Mouse (Mus musculus): ENCODE measurements around the gene Gm3409. TPM values are rescaled to one million over a fixed set of nuclear protein-coding genes. Genes with fewer than 3 reads are reported as not detected.
"Not testable (repeated sequence)": the region's sequence is repeated elsewhere in the genome, so short reads cannot be mapped to it uniquely, and the experiment has no call there.

The Gm3409 gene
- not detected in 2 replicates for polyA plus RNA-seq (2016; fragmentation: Nextera tagmentation; extraction: Ambion mirVana)

DNA sequence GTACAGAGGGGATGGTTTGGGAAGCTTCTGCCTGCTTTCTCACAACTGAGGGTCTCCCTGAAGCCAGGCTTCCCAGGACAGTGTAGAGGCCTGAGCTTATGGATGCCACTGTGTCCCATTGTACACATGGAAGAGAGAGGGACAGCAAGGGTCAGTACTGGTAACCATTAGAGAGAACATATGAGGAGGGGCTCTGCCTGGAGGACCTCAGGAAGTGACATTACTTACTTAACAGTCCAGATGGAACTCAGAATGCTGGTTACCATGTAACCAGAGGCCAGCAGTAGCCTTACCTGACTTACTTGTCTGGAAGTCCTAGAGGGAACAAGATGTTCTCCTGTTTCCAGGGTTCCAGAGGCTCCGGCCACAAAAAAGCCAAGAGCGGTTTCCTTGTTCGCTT lies at the start of gene Gm3409:
Gene Gm3409 (plus strand): TSS at position 301 of the 400 bp plus-strand sequence.
- 66% methylated on average over 3 of the region's 3 CpGs for WGBS (ENCODE audit: insufficient replicate concordance)
- H3K4me1 ChIP-seq; H3K27ac ChIP-seq; H3K4me2 ChIP-seq; H3K36me3 ChIP-seq; H3K9me3 ChIP-seq (replicated peaks); H3K9ac ChIP-seq; ATAC-seq; H3K4me3 ChIP-seq; H3K27me3 ChIP-seq (replicated peaks): not testable (repeated sequence)

DNA sequence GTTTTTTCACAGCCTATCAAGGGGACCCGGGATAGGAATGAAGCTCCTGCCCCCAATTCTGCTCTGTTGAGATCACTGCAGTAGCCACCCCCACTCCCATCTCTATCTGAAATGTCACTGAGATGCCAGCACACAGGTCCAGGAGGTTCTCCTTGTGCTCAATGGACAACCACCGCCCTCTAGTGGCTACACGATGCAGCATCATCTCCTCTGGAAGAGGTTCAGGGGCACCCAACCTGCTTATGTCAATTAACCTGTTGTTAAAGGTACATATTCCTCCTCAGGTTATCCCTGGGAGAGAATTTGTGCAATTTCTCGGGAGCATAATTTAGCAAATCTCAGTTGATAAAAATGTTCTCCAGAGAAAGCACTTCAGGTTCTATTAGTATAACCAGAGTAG lies 48.5 kb upstream of the Gm3409 start:
- not testable (repeated sequence) for H3K4me3 ChIP-seq; H3K36me3 ChIP-seq; H3K27ac ChIP-seq; H3K9me3 ChIP-seq (replicated peaks); H3K4me1 ChIP-seq; H3K27me3 ChIP-seq (replicated peaks); H3K4me2 ChIP-seq; ATAC-seq; H3K9ac ChIP-seq
- 6% methylated on average over 3 of the region's 4 CpGs for WGBS (ENCODE audit: insufficient replicate concordance)

DNA sequence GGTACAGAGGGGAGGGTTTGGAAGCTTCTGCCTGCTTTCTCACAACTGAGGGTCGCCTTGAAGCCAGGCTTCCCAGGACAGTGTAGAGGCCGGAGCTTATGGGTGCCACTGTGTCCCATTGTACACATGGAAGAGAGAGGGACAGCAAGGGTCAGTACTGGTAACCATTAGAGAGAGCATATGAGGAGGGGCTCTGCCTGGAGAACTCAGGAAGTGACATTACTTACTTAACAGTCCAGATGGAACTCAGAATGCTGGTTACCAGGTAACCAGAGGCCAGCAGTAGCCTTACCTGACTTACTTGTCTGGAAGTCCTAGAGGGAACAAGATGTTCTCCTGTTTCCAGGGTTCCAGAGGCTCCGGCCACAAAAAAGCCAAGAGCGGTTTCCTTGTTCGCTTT lies 46.4 kb upstream of the Gm3409 start, which contains the start of gene Gm6370:
Gene Gm6370 (plus strand): TSS at position 301 of the 400 bp plus-strand sequence.
- not testable (repeated sequence) for H3K4me3 ChIP-seq; H3K4me1 ChIP-seq; H3K27me3 ChIP-seq (replicated peaks); H3K9ac ChIP-seq; H3K9me3 ChIP-seq (replicated peaks); H3K27ac ChIP-seq; H3K4me2 ChIP-seq; ATAC-seq; H3K36me3 ChIP-seq
- no CpG with 5 or more reads among the region's 5 CpGs for WGBS (ENCODE audit: insufficient replicate concordance)

DNA sequence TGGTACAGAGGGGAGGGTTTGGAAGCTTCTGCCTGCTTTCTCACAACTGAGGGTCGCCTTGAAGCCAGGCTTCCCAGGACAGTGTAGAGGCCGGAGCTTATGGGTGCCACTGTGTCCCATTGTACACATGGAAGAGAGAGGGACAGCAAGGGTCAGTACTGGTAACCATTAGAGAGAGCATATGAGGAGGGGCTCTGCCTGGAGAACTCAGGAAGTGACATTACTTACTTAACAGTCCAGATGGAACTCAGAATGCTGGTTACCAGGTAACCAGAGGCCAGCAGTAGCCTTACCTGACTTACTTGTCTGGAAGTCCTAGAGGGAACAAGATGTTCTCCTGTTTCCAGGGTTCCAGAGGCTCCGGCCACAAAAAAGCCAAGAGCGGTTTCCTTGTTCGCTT lies 35.3 kb upstream of the Gm3409 start, which contains the start of gene 4930449I24Rik:
Gene 4930449I24Rik (plus strand): TSS at position 301 of the 400 bp plus-strand sequence.
- not testable (repeated sequence) for ATAC-seq; H3K4me1 ChIP-seq; H3K4me2 ChIP-seq; H3K27ac ChIP-seq; H3K27me3 ChIP-seq (replicated peaks); H3K4me3 ChIP-seq; H3K9me3 ChIP-seq (replicated peaks); H3K9ac ChIP-seq; H3K36me3 ChIP-seq
- no CpG with 5 or more reads among the region's 5 CpGs for WGBS (ENCODE audit: insufficient replicate concordance)

DNA sequence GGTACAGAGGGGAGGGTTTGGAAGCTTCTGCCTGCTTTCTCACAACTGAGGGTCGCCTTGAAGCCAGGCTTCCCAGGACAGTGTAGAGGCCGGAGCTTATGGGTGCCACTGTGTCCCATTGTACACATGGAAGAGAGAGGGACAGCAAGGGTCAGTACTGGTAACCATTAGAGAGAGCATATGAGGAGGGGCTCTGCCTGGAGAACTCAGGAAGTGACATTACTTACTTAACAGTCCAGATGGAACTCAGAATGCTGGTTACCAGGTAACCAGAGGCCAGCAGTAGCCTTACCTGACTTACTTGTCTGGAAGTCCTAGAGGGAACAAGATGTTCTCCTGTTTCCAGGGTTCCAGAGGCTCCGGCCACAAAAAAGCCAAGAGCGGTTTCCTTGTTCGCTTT lies 23.6 kb upstream of the Gm3409 start, which contains the start of gene Gm3402:
Gene Gm3402 (plus strand): TSS at position 301 of the 400 bp plus-strand sequence.
- H3K27me3 ChIP-seq (replicated peaks); H3K4me3 ChIP-seq; H3K9ac ChIP-seq; H3K36me3 ChIP-seq; H3K4me1 ChIP-seq; H3K9me3 ChIP-seq (replicated peaks); H3K4me2 ChIP-seq; ATAC-seq; H3K27ac ChIP-seq: not testable (repeated sequence)
- 69% methylated on average over 2 of the region's 5 CpGs for WGBS (ENCODE audit: insufficient replicate concordance)

DNA sequence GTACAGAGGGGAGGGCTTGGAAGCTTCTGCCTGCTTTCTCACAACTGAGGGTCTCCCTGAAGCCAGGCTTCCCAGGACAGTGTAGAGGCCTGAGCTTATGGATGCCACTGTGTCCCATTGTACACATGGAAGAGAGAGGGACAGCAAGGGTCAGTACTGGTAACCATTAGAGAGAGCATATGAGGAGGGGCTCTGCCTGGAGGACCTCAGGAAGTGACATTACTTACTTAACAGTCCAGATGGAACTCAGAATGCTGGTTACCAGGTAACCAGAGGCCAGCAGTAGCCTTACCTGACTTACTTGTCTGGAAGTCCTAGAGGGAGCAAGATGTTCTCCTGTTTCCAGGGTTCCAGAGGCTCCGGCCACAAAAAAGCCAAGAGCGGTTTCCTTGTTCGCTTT lies 11.9 kb upstream of the Gm3409 start, which contains the start of gene Gm3404:
Gene Gm3404 (plus strand): TSS at position 301 of the 400 bp plus-strand sequence.
- H3K36me3 ChIP-seq; H3K9me3 ChIP-seq (replicated peaks); H3K4me1 ChIP-seq; H3K27ac ChIP-seq; H3K4me2 ChIP-seq; H3K4me3 ChIP-seq; ATAC-seq; H3K27me3 ChIP-seq (replicated peaks); H3K9ac ChIP-seq: not testable (repeated sequence)
- 81% methylated on average over 3 of the region's 3 CpGs for WGBS (ENCODE audit: insufficient replicate concordance)

DNA sequence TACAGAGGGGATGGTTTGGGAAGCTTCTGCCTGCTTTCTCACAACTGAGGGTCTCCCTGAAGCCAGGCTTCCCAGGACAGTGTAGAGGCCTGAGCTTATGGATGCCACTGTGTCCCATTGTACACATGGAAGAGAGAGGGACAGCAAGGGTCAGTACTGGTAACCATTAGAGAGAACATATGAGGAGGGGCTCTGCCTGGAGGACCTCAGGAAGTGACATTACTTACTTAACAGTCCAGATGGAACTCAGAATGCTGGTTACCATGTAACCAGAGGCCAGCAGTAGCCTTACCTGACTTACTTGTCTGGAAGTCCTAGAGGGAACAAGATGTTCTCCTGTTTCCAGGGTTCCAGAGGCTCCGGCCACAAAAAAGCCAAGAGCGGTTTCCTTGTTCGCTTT lies 18.4 kb downstream of the Gm3409 start, which contains the start of gene Gm3415:
Gene Gm3415 (plus strand): TSS at position 301 of the 400 bp plus-strand sequence.
- H3K27ac ChIP-seq; H3K27me3 ChIP-seq (replicated peaks); ATAC-seq; H3K4me3 ChIP-seq; H3K9ac ChIP-seq; H3K36me3 ChIP-seq; H3K9me3 ChIP-seq (replicated peaks); H3K4me1 ChIP-seq; H3K4me2 ChIP-seq: not testable (repeated sequence)
- no CpG with 5 or more reads among the region's 3 CpGs for WGBS (ENCODE audit: insufficient replicate concordance)

DNA sequence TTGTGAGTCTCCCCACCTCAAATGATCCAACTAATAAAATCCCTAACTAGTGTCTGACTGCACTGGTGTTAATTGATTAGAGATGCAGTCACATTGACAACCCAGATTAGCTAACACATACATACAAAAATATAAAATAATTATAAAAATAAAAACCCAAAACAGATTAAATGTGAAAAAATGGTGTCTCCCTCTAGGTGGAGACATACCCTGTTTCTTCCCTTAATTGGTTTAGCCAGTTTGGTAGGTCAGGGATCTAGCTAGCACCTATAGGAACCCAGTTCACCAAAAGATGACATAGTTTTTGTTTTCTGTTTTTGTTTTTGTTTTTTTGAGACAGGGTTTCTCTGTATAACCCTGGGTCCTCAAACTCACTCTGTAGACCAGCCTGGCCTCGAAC lies 26.8 kb downstream of the Gm3409 start:
- WGBS (ENCODE audit: insufficient replicate concordance), result 38% methylated on average over 1 of the region's 1 CpGs
- no peaks in the 10 kb centered on the region for H3K27me3 ChIP-seq (replicated peaks)

DNA sequence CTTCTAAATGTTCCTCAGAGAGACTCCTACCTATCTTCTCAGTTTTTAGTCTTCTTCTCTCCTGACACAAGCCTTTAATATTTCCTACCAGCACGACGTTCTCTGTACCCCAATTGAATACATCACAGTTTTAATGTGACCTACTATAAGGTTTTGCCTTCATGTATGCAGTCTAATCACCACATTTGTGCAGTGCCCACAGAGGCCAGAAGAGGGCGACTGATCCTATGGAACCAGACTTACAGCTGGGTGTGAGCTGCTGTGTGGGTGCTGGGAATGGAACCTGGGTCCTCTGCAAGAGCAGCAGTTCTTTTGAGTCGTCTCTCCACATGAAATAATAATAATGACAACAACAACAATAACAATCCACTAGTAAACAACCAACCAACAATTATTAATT lies 29.6 kb downstream of the Gm3409 start:
- H3K36me3 ChIP-seq, result no peaks in the 10 kb centered on the region
- H3K27me3 ChIP-seq (replicated peaks), result no peaks in the 10 kb centered on the region
- 32% methylated on average over 4 of the region's 4 CpGs for WGBS (ENCODE audit: insufficient replicate concordance)
- H3K9ac ChIP-seq, result no peak overlapping the region
- no peak overlapping the region for H3K27ac ChIP-seq
- no peaks in the 10 kb centered on the region for H3K9me3 ChIP-seq (replicated peaks)
- no peaks in the 10 kb centered on the region for H3K4me1 ChIP-seq
- no peak overlapping the region for H3K4me2 ChIP-seq
- H3K4me3 ChIP-seq, result no peak overlapping the region
- no peak for ATAC-seq

More for the DNA sequence above, 26.8 kb downstream of the Gm3409 start:
- Histone ChIP-seq H3K4me2 (no peak overlapping the region), H3K27ac (no peak overlapping the region), H3K36me3 (no peaks in the 10 kb centered on the region), H3K9me3 (replicated peaks) (no peaks in the 10 kb centered on the region), H3K4me3 (no peak overlapping the region), H3K9ac (no peak overlapping the region), H3K4me1 (no peaks in the 10 kb centered on the region)
- ATAC-seq, result no peak

DNA sequence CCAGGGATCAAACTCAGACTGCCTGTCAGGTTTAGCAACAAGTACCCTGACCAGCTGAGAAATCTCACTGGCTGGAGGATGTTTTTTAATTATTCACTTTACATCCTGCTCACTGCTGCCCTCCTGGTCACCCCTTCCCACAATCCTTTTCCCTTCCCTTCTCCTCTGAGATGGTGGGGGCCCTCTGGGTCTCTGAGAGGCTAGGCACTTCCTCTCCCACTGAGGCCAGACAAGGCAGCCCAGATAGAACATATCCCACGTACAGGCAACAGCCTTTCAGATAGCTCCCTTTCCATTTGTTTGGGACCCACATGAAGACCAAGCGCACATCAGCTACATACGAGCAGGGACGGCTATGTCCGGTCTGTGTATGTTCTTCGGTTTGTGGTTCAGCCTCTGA lies 32.7 kb downstream of the Gm3409 start:
- ATAC-seq, result not testable (repeated sequence)

DNA sequence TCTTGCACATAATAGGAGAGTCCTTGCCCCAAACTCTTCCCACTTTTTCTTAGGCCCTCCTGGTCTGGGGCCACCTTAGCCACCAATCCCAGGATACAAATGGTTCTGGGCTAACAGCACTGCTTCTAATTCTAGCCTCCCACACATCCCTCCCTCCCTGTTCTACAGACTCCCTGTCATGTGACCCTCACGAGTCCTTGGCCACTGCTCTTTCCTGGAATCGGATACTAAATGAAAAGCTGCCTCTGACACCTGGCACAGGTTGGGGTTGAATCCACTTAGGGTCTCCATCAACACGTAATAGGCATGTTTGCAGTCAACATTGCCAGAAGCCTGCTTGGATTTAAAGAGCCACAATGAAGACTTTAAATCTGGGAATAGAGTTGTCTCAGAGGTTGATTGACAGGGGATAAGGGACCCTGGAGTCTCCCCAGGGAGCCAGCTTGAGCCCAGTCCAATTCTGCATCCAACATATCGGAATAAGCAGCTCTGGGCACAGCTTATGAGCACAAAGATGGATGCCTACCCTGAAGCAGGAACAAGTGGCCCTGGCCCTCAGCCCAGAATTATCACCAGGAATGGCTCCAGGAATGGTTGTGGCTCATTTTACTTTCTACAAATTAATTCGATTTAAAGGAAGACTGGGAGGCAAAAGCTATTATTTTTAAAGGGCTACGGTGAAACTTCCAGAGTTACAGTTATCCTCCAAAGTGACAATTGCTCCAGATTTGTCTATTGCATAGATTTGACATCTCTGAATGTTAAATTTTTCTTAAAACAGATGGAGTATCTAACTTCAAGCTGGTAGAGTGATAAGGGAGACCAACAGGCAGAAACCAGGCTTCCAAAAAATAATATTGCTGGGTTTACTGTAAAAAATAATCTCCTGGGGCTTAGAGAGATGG lies 34.6 kb downstream of the Gm3409 start:
- not testable (repeated sequence) for H3K4me1 ChIP-seq; H3K36me3 ChIP-seq; H3K27ac ChIP-seq; H3K4me3 ChIP-seq; H3K9me3 ChIP-seq (replicated peaks); ATAC-seq; H3K4me2 ChIP-seq; H3K27me3 ChIP-seq (replicated peaks); H3K9ac ChIP-seq
- 62% methylated on average over 6 of the region's 6 CpGs for WGBS (ENCODE audit: insufficient replicate concordance)

More for the DNA sequence above, 32.7 kb downstream of the Gm3409 start:
- H3K36me3 ChIP-seq; H3K4me3 ChIP-seq; H3K27ac ChIP-seq; H3K9ac ChIP-seq; H3K4me2 ChIP-seq; H3K27me3 ChIP-seq (replicated peaks); H3K4me1 ChIP-seq; H3K9me3 ChIP-seq (replicated peaks): not testable (repeated sequence)
- WGBS (ENCODE audit: insufficient replicate concordance), result 66% methylated on average over 6 of the region's 6 CpGs

DNA sequence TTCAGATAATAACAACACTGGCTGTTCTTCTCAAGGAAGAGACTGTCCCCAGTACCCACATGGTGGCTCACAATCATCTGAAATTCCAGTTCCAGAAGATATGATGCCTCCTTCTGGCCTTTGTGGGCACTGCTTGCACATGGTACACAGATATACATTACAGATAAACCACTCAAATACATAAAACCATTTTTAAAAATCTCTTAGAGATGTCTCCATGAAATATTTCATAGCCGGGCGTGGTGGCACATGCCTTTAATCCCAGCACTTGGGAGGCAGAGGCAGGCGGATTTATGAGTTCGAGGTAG lies 35.2 kb downstream of the Gm3409 start:
- H3K4me2 ChIP-seq; H3K9me3 ChIP-seq (replicated peaks); H3K27me3 ChIP-seq (replicated peaks); H3K4me1 ChIP-seq; H3K4me3 ChIP-seq; H3K9ac ChIP-seq; H3K27ac ChIP-seq; H3K36me3 ChIP-seq; ATAC-seq: not testable (repeated sequence)
- WGBS (ENCODE audit: insufficient replicate concordance), result 64% methylated on average over 4 of the region's 4 CpGs
